Mouse (Mus musculus) heart, embryonic 16.5 days (tissue): Measurements from ENCODE around the gene Lrch3. TPM values are rescaled to one million over a fixed set of nuclear protein-coding genes. Genes with fewer than 3 reads are reported as not detected.
A peak's percentile ranks its signal among the peaks of the same experiment; 100 is the strongest.

Source experiments
- ATAC-seq: fragments of 200-750 bp; cut with Nextera tagmentation; replicated peaks from 2 replicates; pipeline ENCODE4 v1.8.0; 2017; ENCODE audit warnings: moderate number of reproducible peaks; ENCODE audit not compliant: insufficient read depth, low FRiP score; ENCODE audit errors: extremely low read depth
- H3K27ac ChIP-seq: fragments of 300-500 bp; sonication (generic); 2 replicates; pipeline ENCODE4 v1.5.1; 2014; ENCODE audit warnings: mild to moderate bottlenecking, low read length, control low read depth, moderate library complexity
- H3K27me3 ChIP-seq: fragments of 300-500 bp; sonication (generic); 2 replicates; pipeline ENCODE4 v1.6.1; 2014; ENCODE audit warnings: low read length, mixed read lengths; ENCODE audit not compliant: control insufficient read depth, insufficient read depth
- H3K36me3 ChIP-seq: fragments of 300-500 bp; sonication (generic); 2 replicates; pipeline ENCODE4 v1.6.1; 2014; ENCODE audit not compliant: control insufficient read depth, insufficient read depth
- H3K4me1 ChIP-seq: fragments of 300-500 bp; sonication (generic); 2 replicates; pipeline ENCODE4 v1.6.1; 2014; ENCODE audit warnings: low read length, mixed read lengths; ENCODE audit not compliant: control insufficient read depth, insufficient read depth
- H3K4me2 ChIP-seq: fragments of 300-500 bp; sonication (generic); 2 replicates; pipeline ENCODE4 v1.6.1; 2014; ENCODE audit warnings: low read depth, mild to moderate bottlenecking, control low read depth, low read length
- H3K4me3 ChIP-seq: fragments of 300-500 bp; sonication (generic); 2 replicates; pipeline ENCODE4 v1.5.1; 2014; ENCODE audit warnings: mild to moderate bottlenecking, control low read depth, low read length
- H3K9ac ChIP-seq: fragments of 300-500 bp; sonication (generic); 2 replicates; pipeline ENCODE4 v1.6.1; 2014; ENCODE audit warnings: low read length, control low read depth
- H3K9me3 ChIP-seq: fragments of 300-500 bp; sonication (generic); replicated peaks from 2 replicates; pipeline ENCODE4 v1.6.1; 2016; ENCODE audit warnings: low read length; ENCODE audit not compliant: control insufficient read depth
- WGBS: fragments of 180-500 bp; shearing (Covaris S2); extraction: QIAGEN DNeasy Blood & Tissue Kit; methylation state at CpG from one replicate; pipeline ENCODE4 v1.1.7; 2014; 5-methylcytosine and 5-hydroxymethylcytosine counted together
- polyA plus RNA-seq: library from polyadenylated mRNA; unstranded; fragments of >200 nt; fragmentation: Nextera tagmentation; extraction: Ambion mirVana; gene quantifications from 2 replicates; pipeline ENCODE4 v1.2.1, GENCODE M21; 2015

The Lrch3 gene
- polyA plus RNA-seq, 1 experiment from 2014 or later: 15.0 TPM

DNA sequence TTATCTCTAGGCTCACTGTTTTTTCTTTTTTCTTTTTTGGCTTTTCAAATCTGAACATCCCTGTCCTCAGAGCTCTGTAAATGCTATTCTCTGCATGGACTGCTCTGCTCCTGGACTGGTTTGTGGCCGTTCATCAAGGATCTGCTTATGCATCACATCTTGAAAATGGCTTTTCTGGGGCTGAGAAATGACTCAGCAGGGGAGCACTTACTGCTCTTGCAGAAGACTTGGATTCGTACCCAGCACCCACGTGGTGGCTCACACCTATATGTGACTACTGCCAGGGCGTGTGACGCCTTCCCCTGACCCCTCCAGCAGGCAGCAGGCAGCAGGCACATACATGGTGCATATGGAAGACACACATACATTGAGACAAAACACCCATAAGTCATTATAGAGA is 78.3 kb downstream of the Lrch3 start:
- H3K9ac ChIP-seq: no peak overlapping the region
- peaks cover 33% of the 10 kb centered on the region for H3K36me3 ChIP-seq
- no peak for ATAC-seq
- no peaks in the 10 kb centered on the region for H3K27me3 ChIP-seq
- no peak overlapping the region for H3K27ac ChIP-seq
- no peak overlapping the region for H3K4me2 ChIP-seq
- no peak overlapping the region for H3K4me3 ChIP-seq
- no peaks in the 10 kb centered on the region for H3K9me3 ChIP-seq
- 89% methylated on average over 5 of the region's 5 CpGs for WGBS
- no peaks in the 10 kb centered on the region for H3K4me1 ChIP-seq

GRCm38 (mm10) chr16:33005216-33005615 is 91.3 kb downstream of the Lrch3 start:
- Histone ChIP-seq H3K4me2 (peak overlapping the region; percentile 41), H3K36me3 (peaks cover 43% of the 10 kb centered on the region), H3K9ac (no peak overlapping the region), H3K27ac (peak overlapping the region; percentile 51; the same call in 1 of the 2 replicates), H3K4me1 (peaks cover 7% of the 10 kb centered on the region), H3K27me3 (no peaks in the 10 kb centered on the region), H3K9me3 (peaks cover under 1% of the 10 kb centered on the region), H3K4me3 (no peak overlapping the region)
- 12% methylated on average over 9 of the region's 9 CpGs for WGBS
- peak; percentile 37; the same call in 1 of the 2 replicates for ATAC-seq

GRCm38 (mm10) chr16:33006888-33007287 is 93.0 kb downstream of the Lrch3 start:
- 86% methylated on average over 7 of the region's 7 CpGs for WGBS
- Histone ChIP-seq H3K4me1 (peaks cover 7% of the 10 kb centered on the region), H3K4me3 (no peak overlapping the region), H3K36me3 (peaks cover 26% of the 10 kb centered on the region), H3K27me3 (no peaks in the 10 kb centered on the region), H3K9ac (no peak overlapping the region), H3K4me2 (no peak overlapping the region), H3K9me3 (no peaks in the 10 kb centered on the region), H3K27ac (no peak overlapping the region)
- no peak for ATAC-seq

DNA sequence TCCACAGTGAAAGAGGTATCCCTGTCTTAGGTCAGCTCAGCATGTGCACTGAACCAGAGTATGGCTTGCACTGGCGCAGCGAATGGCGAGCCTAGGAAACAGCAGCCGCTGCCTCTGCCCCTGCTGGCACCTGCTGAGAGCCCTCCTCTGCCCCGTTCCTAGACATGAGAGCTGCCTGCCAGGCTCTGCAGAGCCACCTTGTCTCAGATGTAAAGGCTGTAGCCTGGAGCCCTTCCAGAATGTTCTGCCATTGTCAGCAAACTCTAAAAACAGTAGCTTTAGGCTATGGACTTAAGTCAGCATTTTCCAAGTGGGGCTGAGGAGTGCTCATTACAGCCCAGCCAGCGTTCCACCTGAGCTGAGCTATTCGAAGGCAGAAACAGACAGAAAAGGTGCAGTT is 93.5 kb downstream of the Lrch3 start:
- Histone ChIP-seq H3K9me3 (no peaks in the 10 kb centered on the region), H3K9ac (no peak overlapping the region), H3K4me2 (no peak overlapping the region), H3K4me3 (no peak overlapping the region), H3K27ac (no peak overlapping the region), H3K36me3 (peaks cover 29% of the 10 kb centered on the region), H3K27me3 (no peaks in the 10 kb centered on the region), H3K4me1 (peaks cover 7% of the 10 kb centered on the region)
- no peak for ATAC-seq
- 81% methylated on average over 7 of the region's 7 CpGs for WGBS

- Histone ChIP-seq H3K36me3 (peaks cover 49% of the 10 kb centered on the region), H3K4me3 (no peak overlapping the region), H3K4me1 (peaks cover 3% of the 10 kb centered on the region; the same call in 1 of the 2 replicates), H3K9ac (no peak overlapping the region), H3K27ac (no peak overlapping the region), H3K4me2 (no peak overlapping the region), H3K9me3 (no peaks in the 10 kb centered on the region), H3K27me3 (no peaks in the 10 kb centered on the region)
- WGBS: 86% methylated on average over 6 of the region's 6 CpGs
- no peak for ATAC-seq
These were observed 96.3 kb downstream of the Lrch3 start for GRCm38 (mm10) chr16:33010166-33010565.

- Histone ChIP-seq H3K4me2 (no peak overlapping the region), H3K4me1 (no peaks in the 10 kb centered on the region), H3K4me3 (no peak overlapping the region), H3K27me3 (no peaks in the 10 kb centered on the region), H3K36me3 (peaks cover 34% of the 10 kb centered on the region), H3K9me3 (no peaks in the 10 kb centered on the region), H3K27ac (no peak overlapping the region), H3K9ac (no peak overlapping the region)
- no peak for ATAC-seq
- 92% methylated on average over 5 of the region's 5 CpGs for WGBS
These were observed 99.9 kb downstream of the Lrch3 start for GRCm38 (mm10) chr16:33013801-33014200.

DNA sequence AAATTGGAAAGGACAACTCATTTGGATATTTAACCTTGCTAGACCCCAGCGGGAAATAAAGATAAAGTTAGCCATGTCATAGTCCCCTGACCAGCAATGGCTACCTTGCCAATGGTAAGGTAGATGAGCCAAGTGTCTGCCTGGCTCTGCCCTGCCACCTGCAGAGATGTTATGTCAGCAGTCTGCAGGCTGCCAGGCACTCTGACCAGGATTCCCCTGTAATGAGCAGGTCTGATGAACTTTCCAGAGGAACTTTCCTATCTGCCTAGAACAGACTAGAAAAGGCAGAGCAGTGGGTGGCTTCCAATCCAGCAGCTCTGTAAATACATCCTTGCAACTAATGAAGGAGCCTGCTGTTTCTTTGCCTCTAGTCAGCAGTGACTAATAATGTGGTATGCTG is 101.0 kb downstream of the Lrch3 start:
- Histone ChIP-seq H3K36me3 (peaks cover 28% of the 10 kb centered on the region), H3K27ac (no peak overlapping the region), H3K9me3 (no peaks in the 10 kb centered on the region), H3K4me3 (no peak overlapping the region), H3K4me2 (no peak overlapping the region), H3K27me3 (no peaks in the 10 kb centered on the region), H3K9ac (no peak overlapping the region), H3K4me1 (no peaks in the 10 kb centered on the region)
- ATAC-seq: no peak
- 88% methylated on average over 1 of the region's 1 CpGs for WGBS

DNA sequence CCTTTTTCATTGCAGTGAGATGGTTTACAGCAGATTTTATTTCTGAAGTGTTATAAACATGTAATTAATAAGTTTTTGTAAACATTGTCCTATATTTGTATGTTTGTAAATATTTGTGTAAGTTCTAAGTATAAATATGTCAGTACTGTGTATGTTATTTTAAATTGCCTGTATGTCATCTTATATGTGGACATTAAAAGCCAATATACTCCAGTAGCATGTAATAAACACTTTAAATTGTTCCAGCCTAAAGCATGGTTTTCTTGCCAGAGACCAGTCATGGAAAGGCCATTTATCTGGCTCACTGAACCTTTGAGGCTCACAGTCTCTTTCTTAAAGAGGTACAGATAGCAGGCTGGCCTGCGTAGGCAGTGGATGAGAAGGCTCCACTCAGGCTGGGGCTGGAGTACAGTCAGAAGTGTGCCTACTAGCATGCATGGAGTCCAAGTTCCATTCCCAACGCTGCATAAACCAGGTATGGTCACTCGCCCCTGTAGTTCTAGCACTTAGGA is 101.6 kb downstream of the Lrch3 start:
- no peaks in the 10 kb centered on the region for H3K4me1 ChIP-seq
- H3K9ac ChIP-seq: no peak overlapping the region
- no peaks in the 10 kb centered on the region for H3K9me3 ChIP-seq
- H3K36me3 ChIP-seq: peaks cover 25% of the 10 kb centered on the region
- no peaks in the 10 kb centered on the region for H3K27me3 ChIP-seq
- WGBS: 85% methylated on average over 3 of the region's 3 CpGs
- no peak overlapping the region for H3K4me3 ChIP-seq
- no peak overlapping the region for H3K4me2 ChIP-seq
- no peak overlapping the region for H3K27ac ChIP-seq
- ATAC-seq: no peak

DNA sequence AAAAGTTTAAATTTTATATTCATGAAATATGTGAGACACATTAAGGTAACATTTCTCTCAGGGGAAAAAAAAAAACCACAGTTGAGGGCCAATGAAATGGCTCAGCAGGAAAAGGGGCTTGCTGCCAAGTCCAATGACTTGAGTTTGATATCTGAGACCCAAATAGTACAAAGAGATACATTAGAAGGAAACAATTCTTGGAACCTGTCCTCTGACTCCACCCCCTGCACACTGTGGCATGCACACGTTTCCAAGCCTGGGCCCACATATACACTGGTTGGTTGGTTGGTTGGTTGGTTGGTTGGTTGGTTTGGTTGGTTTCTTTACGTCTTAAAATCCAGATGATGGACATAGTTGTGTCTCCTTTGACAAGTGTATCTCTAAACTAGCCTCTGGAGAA is 102.1 kb downstream of the Lrch3 start:
- Histone ChIP-seq H3K4me3 (no peak overlapping the region), H3K36me3 (peaks cover 25% of the 10 kb centered on the region)

More for the DNA sequence above, 102.1 kb downstream of the Lrch3 start:
- Histone ChIP-seq H3K27ac (no peak overlapping the region), H3K4me1 (no peaks in the 10 kb centered on the region), H3K9me3 (no peaks in the 10 kb centered on the region), H3K9ac (no peak overlapping the region), H3K4me2 (no peak overlapping the region), H3K27me3 (no peaks in the 10 kb centered on the region)
- WGBS: 62% methylated on average over 2 of the region's 2 CpGs
- ATAC-seq: no peak
